9 mouse cellular contexts compared by ENCODE assay signal in genomic region chr10:121124481-121124880, GRCm38 (mm10).
DNase-seq lines count a peak whose midpoint lies in the region; ATAC-seq and TF ChIP-seq lines count a peak whose summit lies in the region.
"Had no signal": no experiment of that assay in that cellular context is flagged by ENCODE, and none has a peak within 500 bp of the region (broad histone marks: within the 10 kb centered on the region; RNA-seq: fewer than 3 reads in every experiment).

No protein-coding gene starts in this region.

- no peak overlapping the region for H3K27ac ChIP-seq in layer of hippocampus, adult 2 months
- H3K27ac ChIP-seq: embryonic facial prominence, embryonic 12.5 days had no signal

- ATAC-seq in frontal cortex, adult (ENCODE audit: low TSS enrichment) = no peak

- H3K4me3 ChIP-seq in layer of hippocampus, adult 2 months = no peak overlapping the region
- H3K4me3 ChIP-seq: embryonic facial prominence, embryonic 12.5 days had no signal

- peak in 1 of 2 experiments; percentile 15 for DNase-seq in layer of hippocampus, adult 2 months (ENCODE audit: low spot score in 2 of 2)
- no peak for DNase-seq in layer of hippocampus, postnatal 36 days
- DNase-seq in adrenal gland, postnatal 14 days = peak; percentile 38
- peak; percentile 43 for DNase-seq in induced T-regulatory cell, adult 2 months (ENCODE audit: low read depth)
- DNase-seq in testis, postnatal 10 days (ENCODE audit: low spot score) = peak; percentile 78
- DNase-seq in neural tube, embryonic 10.5 days (ENCODE audit: extremely low spot score, low spot score) = no peak
- DNase-seq in spleen, postnatal 36 days (ENCODE audit: low spot score in 2 of 2) = no peak

- peak; percentile 63 for TF ChIP-seq CTCF in layer of hippocampus, adult 2 months (conservative IDR thresholded peaks at IDR 0.05)

Comparison
In these comparisons a context has a peak if more than half of its experiments do, and no peak if none do; other contexts are left out.
1. DNase-seq: peak in adrenal gland, postnatal 14 days (single experiment), induced T-regulatory cell, adult 2 months (single experiment) and testis, postnatal 10 days (single experiment); none in layer of hippocampus, postnatal 36 days (0 of 2), neural tube, embryonic 10.5 days (single experiment) and spleen, postnatal 36 days (0 of 2).